Mouse (Mus musculus) heart, postnatal 25 days (tissue): ENCODE results near the gene Zfp977. TPM values are rescaled to one million over a fixed set of nuclear protein-coding genes. Genes with fewer than 3 reads are reported as not detected.
"Not testable (repeated sequence)": the region's sequence is repeated elsewhere in the genome, so short reads cannot be mapped to it uniquely, and the experiment has no call there.

ENCODE experiments used
- DNase-seq: peaks from one replicate; pipeline ENCODE4 v3.0.0; 2022; ENCODE audit warnings: low spot score
- intact Hi-C: fragments of 180-260 bp; cut with DNase I; formaldehyde crosslinking; loops from one replicate; pipeline ENCODE4 v1.15.1; 2025
- microRNA-seq: library from miRNA; unstranded; fragments of <30 nt; microRNA quantifications from one replicate; pipeline ENCODE4 v1.2.0, GENCODE M21; 2022
- total RNA-seq, 2 experiments: library from RNA; stranded (reverse); gene quantifications; 2 replicates each; pipeline ENCODE4 v1.2.3; 2021

The Zfp977 gene
- total RNA-seq, result under 1 TPM; 0.47 to 0.48 TPM

DNA sequence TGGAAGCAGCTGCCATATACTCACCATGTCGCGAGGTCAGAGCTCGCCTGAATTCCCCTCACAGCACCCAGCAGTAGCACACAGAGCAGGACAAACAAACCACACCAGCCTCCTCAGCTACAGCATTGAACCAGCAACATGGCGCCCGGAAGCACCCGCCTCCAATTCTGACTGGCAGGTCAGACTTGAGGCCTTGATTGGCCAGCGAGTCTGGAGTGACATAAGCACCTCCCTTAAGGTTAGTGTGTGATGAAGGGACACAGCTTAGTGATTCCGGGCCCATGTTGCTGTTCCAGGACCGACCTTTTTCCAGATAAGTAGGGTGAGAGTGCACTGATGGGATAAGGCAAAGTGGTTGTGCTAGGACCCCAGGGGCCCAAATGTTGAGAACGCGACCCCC is at the start of gene Zfp977:
Gene Zfp977, minus strand, starts transcription at position 135 of the 400 bp plus-strand sequence.
- DNase-seq, intact Hi-C loops: not testable (repeated sequence)

DNA sequence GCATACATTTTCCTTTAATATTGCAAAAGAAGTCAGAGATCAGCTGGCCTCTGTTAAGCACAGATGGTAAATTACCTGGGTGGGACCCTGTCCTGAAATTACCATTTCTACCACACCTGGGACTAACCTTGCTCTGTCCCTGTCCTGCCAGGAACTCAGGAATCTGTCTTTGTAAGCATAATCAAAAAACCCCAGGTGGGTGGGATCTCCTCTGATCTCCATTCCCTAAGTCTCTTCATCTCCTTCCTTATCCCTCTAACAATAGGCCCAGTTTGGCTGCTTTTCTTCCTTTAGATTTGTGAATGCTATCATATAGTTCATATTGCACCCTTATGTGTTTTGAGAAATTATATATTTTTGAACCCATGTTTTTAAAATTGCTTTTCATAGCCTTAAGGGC is 38.7 kb upstream of the Zfp977 start:
- intact Hi-C loops, DNase-seq: not testable (repeated sequence)

DNA sequence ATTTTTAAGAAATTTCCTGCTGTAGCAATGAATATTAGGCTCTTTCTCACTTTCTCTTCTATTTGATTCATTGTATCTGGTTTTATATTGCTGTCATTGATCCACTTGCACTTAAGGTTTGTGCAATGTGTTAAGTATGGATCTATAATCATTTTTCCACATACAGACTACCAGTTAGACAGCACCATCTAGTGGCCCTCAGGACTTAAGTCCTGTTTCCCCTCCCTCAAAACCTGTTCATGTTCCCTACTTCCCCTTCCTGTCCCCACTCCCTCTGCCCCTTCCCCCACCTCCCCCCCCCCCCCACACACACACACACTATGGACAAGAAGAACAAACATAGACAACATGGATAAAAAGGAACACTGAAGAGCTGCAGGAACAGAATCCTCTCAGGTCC is 3.3 kb upstream of the Zfp977 start:
- intact Hi-C loops, DNase-seq: not testable (repeated sequence)

DNA sequence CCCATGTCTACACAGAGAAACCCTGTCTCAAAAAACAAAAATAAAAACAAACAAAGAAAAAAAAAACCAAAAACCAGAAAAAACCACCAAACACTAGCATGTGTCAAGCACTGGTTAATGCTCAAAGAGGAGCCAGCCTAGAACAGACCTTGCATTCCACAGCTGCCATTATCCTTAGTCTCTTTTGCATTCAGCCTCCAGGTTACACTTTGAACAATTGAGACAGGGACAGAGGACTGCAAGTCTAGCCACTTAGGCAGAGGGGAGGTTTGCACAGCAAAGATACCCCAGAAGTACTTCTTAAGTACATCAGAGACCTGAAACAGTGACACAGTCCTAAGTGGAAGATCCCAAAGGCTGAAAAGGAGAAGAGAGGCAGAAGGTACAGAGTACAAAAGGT is 1.0 kb downstream of the Zfp977 start:
- DNase-seq, intact Hi-C loops: not testable (repeated sequence)

DNA sequence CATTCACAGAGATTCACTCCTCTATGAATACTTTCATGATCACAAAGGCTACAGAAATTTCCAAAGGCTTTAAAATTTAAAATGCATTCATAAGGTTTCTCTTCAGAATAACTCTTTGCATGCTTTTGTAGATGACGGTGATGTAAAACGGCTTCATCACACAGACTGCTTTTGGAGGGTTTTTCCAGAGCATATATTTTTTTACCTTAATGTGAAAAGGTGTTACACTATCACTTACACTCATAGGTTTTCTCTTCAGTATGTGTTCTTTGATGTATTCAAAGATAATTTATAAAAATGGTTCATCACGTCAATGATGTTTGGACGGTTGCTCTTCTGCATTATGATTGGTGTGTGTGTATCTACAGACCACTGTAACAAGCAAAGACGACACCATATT is 13.9 kb downstream of the Zfp977 start, which contains the start of gene Gm21028:
Gene Gm21028, minus strand, starts transcription at position 101 of the 400 bp plus-strand sequence.
- no peak for DNase-seq
- intact Hi-C loops, result no loop called here

DNA sequence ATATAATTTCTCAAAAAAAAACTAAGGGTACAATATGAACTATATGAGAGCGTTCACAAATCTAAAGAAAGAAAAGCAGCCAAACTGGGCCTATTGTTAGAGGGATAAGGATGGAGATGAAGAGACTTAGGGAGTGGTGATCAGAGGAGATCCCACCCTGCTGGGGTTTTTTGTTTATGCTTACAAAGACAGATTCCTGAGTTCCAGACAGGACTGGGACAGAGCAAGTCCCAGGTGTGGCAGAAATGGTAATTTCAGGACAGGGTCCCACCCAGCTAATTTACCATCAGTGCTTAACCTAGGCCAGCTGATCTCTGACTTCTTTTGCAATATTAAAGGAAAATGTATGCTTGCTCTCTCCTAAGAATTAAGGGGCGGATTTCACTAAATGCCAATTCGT is 40.6 kb downstream of the Zfp977 start:
- no peak for DNase-seq
- intact Hi-C loops, result no loop called here

Small RNA genes within 50 kb of the gene (microRNA-seq; reads per million reads assigned to microRNA genes)
- gene Gm24938, result not detected

Other genes with a start within 250 kb of the Zfp977 start
- not detected for gene 4933421I07Rik, start 144.4 kb downstream of the Zfp977 start, total RNA-seq
- gene Zfp141, start 86.8 kb downstream of the Zfp977 start, total RNA-seq, result 1 to 10 TPM; 4.3 to 5.0 TPM
- gene Gm21028, start 14.0 kb downstream of the Zfp977 start, total RNA-seq, result not detected
- 1 to 10 TPM; 2.4 to 2.5 TPM for gene Zfp976, start 50.0 kb upstream of the Zfp977 start, total RNA-seq
- gene Zfp975, start 100.2 kb upstream of the Zfp977 start, total RNA-seq, result 1 to 10 TPM; 4.0 to 5.4 TPM
- gene Gm17067, start 134.5 kb upstream of the Zfp977 start, total RNA-seq, result not detected
- gene Vmn2r62, start 201.0 kb upstream of the Zfp977 start, total RNA-seq, result not detected